Mouse (Mus musculus) liver, postnatal 0 days (tissue): ENCODE measurements at regions not wholly inside any gene's neighbourhood (a gene's known extent, or its start where the extent isn't known, plus 50 kb on each side); places are given as distances from the start of the nearest gene placed in this dataset.

Experiments
- ATAC-seq: fragments of 200-750 bp; cut with Nextera tagmentation; 2 replicates; pipeline ENCODE4 v1.8.0; 2017; ENCODE audit warnings: mild to moderate bottlenecking, moderate library complexity
- DNase-seq: peaks from one replicate; pipeline ENCODE4 v3.0.0-alpha.2; 2016
- H3K27ac ChIP-seq: fragments of 300-500 bp; sonication (generic); 2 replicates; pipeline ENCODE4 v1.5.1; 2014; ENCODE audit warnings: antibody characterized with exemption, moderate library complexity, mild to moderate bottlenecking, low read depth
- H3K27me3 ChIP-seq: fragments of 300-500 bp; sonication (generic); 2 replicates; pipeline ENCODE4 v1.6.1; 2014; ENCODE audit warnings: low read length, control low read depth, mixed read lengths; ENCODE audit not compliant: insufficient read depth
- H3K36me3 ChIP-seq: fragments of 300-500 bp; sonication (generic); replicated peaks from 2 replicates; pipeline ENCODE4 v1.6.1; 2014; ENCODE audit warnings: mild to moderate bottlenecking, control low read depth, low read length, moderate library complexity, mixed read lengths; ENCODE audit not compliant: insufficient read depth
- H3K4me1 ChIP-seq: fragments of 300-500 bp; sonication (generic); 2 replicates; pipeline ENCODE4 v1.6.1; 2014; ENCODE audit warnings: antibody characterized with exemption, mild to moderate bottlenecking, control low read depth; ENCODE audit not compliant: insufficient read depth
- H3K4me2 ChIP-seq: fragments of 300-500 bp; sonication (generic); 2 replicates; pipeline ENCODE4 v1.6.1; 2014; ENCODE audit warnings: low read depth, mild to moderate bottlenecking, low read length, moderate library complexity, mixed read lengths
- H3K4me3 ChIP-seq: fragments of 300-500 bp; sonication (generic); 2 replicates; pipeline ENCODE4 v1.5.1; 2014; ENCODE audit warnings: low read depth, low read length
- H3K9ac ChIP-seq: fragments of 300-500 bp; sonication (generic); replicated peaks from 2 replicates; pipeline ENCODE4 v1.6.1; 2014; ENCODE audit warnings: mild to moderate bottlenecking, moderate library complexity
- H3K9me3 ChIP-seq: fragments of 300-500 bp; sonication (generic); 2 replicates; pipeline ENCODE4 v1.6.1; 2016; ENCODE audit warnings: mild to moderate bottlenecking, control low read depth, low read length, mixed read lengths
- CTCF ChIP-seq: sonication (generic); IDR thresholded peaks from 2 replicates; pipeline ENCODE4 v1.5.1; 2016; ENCODE audit warnings: antibody characterized with exemption, low read depth
- EP300 ChIP-seq: IDR thresholded peaks from 2 replicates; pipeline ENCODE4 v1.6.1; 2016; ENCODE audit warnings: antibody characterized with exemption, low read depth, mild to moderate bottlenecking
- WGBS: fragments of 180-500 bp; shearing (Covaris S2); extraction: QIAGEN DNeasy Blood & Tissue Kit; methylation state at CpG from one replicate; pipeline ENCODE4 v1.1.7; 2014; ENCODE audit not compliant: insufficient replicate concordance; 5-methylcytosine and 5-hydroxymethylcytosine counted together

- no peak overlapping the region for H3K4me2 ChIP-seq
- no peak overlapping the region for H3K27ac ChIP-seq
- TF ChIP-seq CTCF = peak; percentile 13; the same call in 1 of the 2 replicates
- no peak for TF ChIP-seq EP300
- H3K4me1 ChIP-seq = no peaks in the 10 kb centered on the region
- no peak for ATAC-seq
- no peak for DNase-seq
- no peaks in the 10 kb centered on the region for H3K9me3 ChIP-seq
- H3K9ac ChIP-seq = no peak overlapping the region
- no peaks in the 10 kb centered on the region for H3K36me3 ChIP-seq
- H3K27me3 ChIP-seq = no peaks in the 10 kb centered on the region
- no peak overlapping the region for H3K4me3 ChIP-seq
Observed at GRCm38 (mm10) chr3:106879994-106880393, 53.9 kb upstream of the Olfr266 start.

DNA sequence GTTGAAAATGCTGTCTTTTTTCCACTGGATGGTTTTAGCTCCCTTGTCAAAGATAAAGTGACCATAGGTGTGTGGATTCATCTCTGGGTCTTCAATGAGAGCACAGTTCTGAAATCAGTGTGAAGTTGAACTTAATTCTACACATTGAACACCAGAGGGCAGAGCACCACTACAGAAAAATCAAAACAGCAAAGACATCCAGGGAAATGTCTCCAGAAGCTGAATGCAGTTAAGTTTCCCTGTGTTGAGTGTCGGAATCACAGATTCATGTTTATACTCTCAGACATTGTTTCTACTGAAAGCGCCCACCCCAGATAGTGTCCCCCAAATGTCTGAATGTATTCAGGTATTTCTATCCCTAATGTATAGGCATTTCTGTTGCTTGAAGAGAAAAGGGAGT, 77.1 kb upstream of the Olfr266 start:
- Histone ChIP-seq H3K27me3 (no peaks in the 10 kb centered on the region), H3K36me3 (no peaks in the 10 kb centered on the region), H3K27ac (no peak overlapping the region), H3K4me2 (no peak overlapping the region), H3K9ac (no peak overlapping the region), H3K4me3 (no peak overlapping the region), H3K9me3 (no peaks in the 10 kb centered on the region), H3K4me1 (no peaks in the 10 kb centered on the region)
- DNase-seq (no peak), ATAC-seq (no peak)
- TF ChIP-seq CTCF (peak; percentile 53), EP300 (no peak)
- WGBS = 38% methylated on average over 2 of the region's 2 CpGs

- no peak overlapping the region for H3K27ac ChIP-seq
- DNase-seq (no peak), ATAC-seq (no peak)
- H3K9ac ChIP-seq = no peak overlapping the region
- H3K9me3 ChIP-seq = no peaks in the 10 kb centered on the region
- no peak for TF ChIP-seq EP300
- no peak for TF ChIP-seq CTCF
- no peaks in the 10 kb centered on the region for H3K4me1 ChIP-seq
- H3K4me2 ChIP-seq = no peak overlapping the region
- no peak overlapping the region for H3K4me3 ChIP-seq
- H3K27me3 ChIP-seq = no peaks in the 10 kb centered on the region
- no peaks in the 10 kb centered on the region for H3K36me3 ChIP-seq
- WGBS = 61% methylated on average over 3 of the region's 3 CpGs
Observed at GRCm38 (mm10) chr3:106906668-106907067, 80.6 kb upstream of the Olfr266 start.

GRCm38 (mm10) chr3:106936067-106936466, 99.9 kb upstream of the Kcna3 start:
- Histone ChIP-seq H3K4me1 (no peaks in the 10 kb centered on the region), H3K27ac (no peak overlapping the region), H3K9ac (no peak overlapping the region), H3K36me3 (no peaks in the 10 kb centered on the region), H3K27me3 (no peaks in the 10 kb centered on the region), H3K4me3 (no peak overlapping the region), H3K9me3 (peaks cover 11% of the 10 kb centered on the region), H3K4me2 (no peak overlapping the region)
- TF ChIP-seq EP300 (no peak), CTCF (no peak)
- no peak for ATAC-seq
- no peak for DNase-seq

DNA sequence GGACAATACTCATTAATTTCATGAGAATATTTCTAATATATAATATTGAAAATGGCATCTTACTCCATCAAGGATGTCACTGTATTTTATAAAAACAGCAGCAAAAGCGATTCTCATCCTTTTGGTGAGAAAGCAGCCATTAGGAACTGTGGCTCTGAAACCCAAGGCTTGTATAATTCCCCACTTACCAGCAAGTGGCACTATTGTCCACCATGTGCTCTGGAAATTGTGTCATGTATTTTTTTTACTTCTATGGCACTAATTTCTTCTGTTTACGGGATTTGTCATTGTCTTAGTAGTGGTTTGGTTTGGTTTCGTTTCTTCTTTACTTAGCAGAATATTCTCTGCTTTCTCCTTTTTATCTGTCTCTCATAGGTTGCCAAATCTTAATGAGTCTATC, 95.9 kb upstream of the Kcna3 start:
- peaks cover 2% of the 10 kb centered on the region; the same call in 1 of the 2 replicates for H3K9me3 ChIP-seq
- H3K4me1 ChIP-seq = no peaks in the 10 kb centered on the region
- no peak overlapping the region for H3K4me3 ChIP-seq
- no peak for TF ChIP-seq EP300
- peak; percentile 37 for TF ChIP-seq CTCF
- H3K27ac ChIP-seq = no peak overlapping the region
- no peaks in the 10 kb centered on the region for H3K27me3 ChIP-seq
- H3K36me3 ChIP-seq = no peaks in the 10 kb centered on the region
- DNase-seq (no peak), ATAC-seq (no peak)
- WGBS = 40% methylated on average over 3 of the region's 3 CpGs
- H3K4me2 ChIP-seq = no peak overlapping the region
- H3K9ac ChIP-seq = no peak overlapping the region

- no peak for ATAC-seq
- WGBS = 22% methylated on average over 9 of the region's 9 CpGs
- Histone ChIP-seq H3K4me1 (no peaks in the 10 kb centered on the region), H3K9me3 (no peaks in the 10 kb centered on the region), H3K27me3 (no peaks in the 10 kb centered on the region), H3K9ac (no peak overlapping the region), H3K4me3 (no peak overlapping the region), H3K27ac (no peak overlapping the region), H3K4me2 (no peak overlapping the region), H3K36me3 (no peaks in the 10 kb centered on the region)
- TF ChIP-seq EP300 (no peak), CTCF (no peak)
- no peak for DNase-seq
Observed at GRCm38 (mm10) chr3:106955555-106956446, 80.2 kb upstream of the Kcna3 start.
